Mouse (Mus musculus): ENCODE results near the gene Ptrhd1. TPM values are rescaled to one million over a fixed set of nuclear protein-coding genes. Genes with fewer than 3 reads are reported as not detected.

Gene Ptrhd1
- 1.5 TPM for polyA plus RNA-seq (2014; fragmentation: Illumina TruSeq; extraction: RNeasy Lipid Tissue Mini Kit (QIAGEN cat#74804); ENCODE audit: low read depth, low replicate concordance)

GRCm38 (mm10) chr12:4233572-4234508 is at the start of gene Ptrhd1, which contains the start of gene Cenpo:
Gene Ptrhd1 (plus strand): TSS chr12:4234027.
Gene Cenpo (minus strand): TSS chr12:4234294.

Other genes with a start within 250 kb of the Ptrhd1 start
- 0.21 TPM for gene Efr3b, start 195.1 kb upstream of the Ptrhd1 start, polyA plus RNA-seq (2014; fragmentation: Illumina TruSeq; extraction: RNeasy Lipid Tissue Mini Kit (QIAGEN cat#74804); ENCODE audit: low read depth, low replicate concordance)
- 0.40 TPM for gene Dnajc27, start 151.4 kb upstream of the Ptrhd1 start, polyA plus RNA-seq (2014; fragmentation: Illumina TruSeq; extraction: RNeasy Lipid Tissue Mini Kit (QIAGEN cat#74804); ENCODE audit: low read depth, low replicate concordance)
- gene Adcy3, start 100.9 kb upstream of the Ptrhd1 start, polyA plus RNA-seq (2014; fragmentation: Illumina TruSeq; extraction: RNeasy Lipid Tissue Mini Kit (QIAGEN cat#74804); ENCODE audit: low read depth, low replicate concordance): not detected
- 2.5 TPM for gene Cenpo, start 267 bp downstream of the Ptrhd1 start, polyA plus RNA-seq (2014; fragmentation: Illumina TruSeq; extraction: RNeasy Lipid Tissue Mini Kit (QIAGEN cat#74804); ENCODE audit: low read depth, low replicate concordance)
- 7.0 TPM for gene Ncoa1, start 243.2 kb downstream of the Ptrhd1 start, polyA plus RNA-seq (2014; fragmentation: Illumina TruSeq; extraction: RNeasy Lipid Tissue Mini Kit (QIAGEN cat#74804); ENCODE audit: low read depth, low replicate concordance)